Comparison of ENCODE assay signal across 19 mouse cellular contexts in genomic region chr19:42011123-42011522, GRCm38 (mm10). TPM values are rescaled to one million over a fixed set of nuclear protein-coding genes. Genes with fewer than 3 reads are reported as not detected.
"Had no signal": no experiment of that assay in that cellular context is flagged by ENCODE, and none has a peak within 500 bp of the region (broad histone marks: within the 10 kb centered on the region; RNA-seq: fewer than 3 reads in every experiment).

No protein-coding gene starts in this region.

- ATAC-seq: intestine, embryonic 15.5 days; midbrain, embryonic 16.5 days had no signal

- DNase-seq: kidney, adult 18-20 months; kidney, postnatal 14 days; lung, embryonic 14.5 days; lung, postnatal 10 days; lung, postnatal 4 days; retina, postnatal 1 day; right cerebral cortex, postnatal 4 days; spleen, adult 18-20 months; thymus, adult 18-20 months; thymus, postnatal 14 days had no signal

- H3K4me2 ChIP-seq: intestine, embryonic 15.5 days; liver, embryonic 11.5 days; liver, embryonic 15.5 days; lung, embryonic 14.5 days; midbrain, embryonic 12.5 days had no signal

- H3K9ac ChIP-seq: intestine, embryonic 15.5 days; liver, embryonic 15.5 days; lung, embryonic 14.5 days; midbrain, embryonic 12.5 days had no signal

- H3K36me3 ChIP-seq: intestine, embryonic 15.5 days; liver, embryonic 15.5 days; midbrain, embryonic 12.5 days had no signal

- H3K9me3 ChIP-seq: intestine, embryonic 15.5 days; limb, embryonic 10.5 days; liver, embryonic 15.5 days; midbrain, embryonic 12.5 days had no signal

- H3K27me3 ChIP-seq: intestine, embryonic 15.5 days; liver, embryonic 15.5 days; midbrain, embryonic 12.5 days had no signal

- H3K27ac ChIP-seq: intestine, embryonic 15.5 days; left cerebral cortex, adult 2 months; limb, embryonic 10.5 days; liver, embryonic 15.5 days; midbrain, embryonic 12.5 days had no signal

- H3K4me3 ChIP-seq: intestine, embryonic 15.5 days; left cerebral cortex, adult 2 months; limb, embryonic 10.5 days; liver, embryonic 15.5 days; midbrain, embryonic 12.5 days had no signal

RNA-seq across cellular contexts. Expression of gene Ankrd2, which starts 24.7 kb away (rescaled TPM):
- total RNA-seq: layer of hippocampus, postnatal 25 days; megakaryocyte, adult 5-6 weeks had no signal
- polyA plus RNA-seq: limb, embryonic 10.5 days; liver, embryonic 11.5 days; midbrain, embryonic 12.5 days had no signal

RNA-seq across cellular contexts. Expression of gene 4933411K16Rik, which starts 40.9 kb away (rescaled TPM):
- total RNA-seq: megakaryocyte, adult 5-6 weeks had no signal
- polyA plus RNA-seq: intestine, embryonic 15.5 days; lung, embryonic 14.5 days; midbrain, embryonic 12.5 days; midbrain, embryonic 16.5 days had no signal
